Mouse (Mus musculus) lung, embryonic 16.5 days (tissue): Measurements from ENCODE around the gene Lst1. TPM values are rescaled to one million over a fixed set of nuclear protein-coding genes. Genes with fewer than 3 reads are reported as not detected.
"Not testable (repeated sequence)": the region's sequence is repeated elsewhere in the genome, so short reads cannot be mapped to it uniquely, and the experiment has no call there.

Experiments
- ATAC-seq: fragments of 200-750 bp; cut with Nextera tagmentation; 2 replicates; pipeline ENCODE4 v1.8.0; 2017; ENCODE audit warnings: low read depth, mild to moderate bottlenecking, moderate library complexity
- H3K27ac ChIP-seq: fragments of 300-500 bp; sonication (generic); 2 replicates; pipeline ENCODE4 v1.5.1; 2014; ENCODE audit warnings: mild to moderate bottlenecking, control low read depth, low read length
- H3K27me3 ChIP-seq: fragments of 300-500 bp; sonication (generic); 2 replicates; pipeline ENCODE4 v1.6.1; 2014; ENCODE audit warnings: low read depth, low read length, mixed read lengths; ENCODE audit not compliant: control insufficient read depth, insufficient read depth
- H3K36me3 ChIP-seq: fragments of 300-500 bp; sonication (generic); 2 replicates; pipeline ENCODE4 v1.6.1; 2014; ENCODE audit warnings: low read length; ENCODE audit not compliant: control insufficient read depth, insufficient read depth
- H3K4me1 ChIP-seq: fragments of 300-500 bp; sonication (generic); replicated peaks from 2 replicates; pipeline ENCODE4 v1.6.1; 2014; ENCODE audit warnings: low read length, mixed read lengths; ENCODE audit not compliant: control insufficient read depth, insufficient read depth
- H3K4me2 ChIP-seq: fragments of 300-500 bp; sonication (generic); 2 replicates; pipeline ENCODE4 v1.6.1; 2014; ENCODE audit warnings: low read depth, low read length, control low read depth
- H3K4me3 ChIP-seq: fragments of 300-500 bp; sonication (generic); 2 replicates; pipeline ENCODE4 v1.5.1; 2014; ENCODE audit warnings: mild to moderate bottlenecking, low read length, control low read depth
- H3K9ac ChIP-seq: fragments of 300-500 bp; sonication (generic); 2 replicates; pipeline ENCODE4 v1.6.1; 2014; ENCODE audit warnings: low read length, control low read depth
- H3K9me3 ChIP-seq: fragments of 300-500 bp; sonication (generic); 2 replicates; pipeline ENCODE4 v1.6.1; 2016; ENCODE audit warnings: low read length; ENCODE audit not compliant: control insufficient read depth
- WGBS: fragments of 180-500 bp; shearing (Covaris S2); extraction: QIAGEN DNeasy Blood & Tissue Kit; methylation state at CpG from one replicate; pipeline ENCODE4 v1.1.7; 2014; 5-methylcytosine and 5-hydroxymethylcytosine counted together
- polyA plus RNA-seq: library from polyadenylated mRNA; unstranded; fragments of >200 nt; fragmentation: Nextera tagmentation; extraction: Ambion mirVana; gene quantifications from 2 replicates; pipeline ENCODE4 v1.2.1, GENCODE M21; 2015

Lst1 gene
- 11.3 and 12.4 TPM in 2 replicates for polyA plus RNA-seq

GRCm38 (mm10) chr17:35187959-35188610 lies at the start of gene Lst1:
Gene Lst1, minus strand, starts transcription at chr17:35188439.
- no peak within 1 kb of the TSS for H3K27ac ChIP-seq

DNA sequence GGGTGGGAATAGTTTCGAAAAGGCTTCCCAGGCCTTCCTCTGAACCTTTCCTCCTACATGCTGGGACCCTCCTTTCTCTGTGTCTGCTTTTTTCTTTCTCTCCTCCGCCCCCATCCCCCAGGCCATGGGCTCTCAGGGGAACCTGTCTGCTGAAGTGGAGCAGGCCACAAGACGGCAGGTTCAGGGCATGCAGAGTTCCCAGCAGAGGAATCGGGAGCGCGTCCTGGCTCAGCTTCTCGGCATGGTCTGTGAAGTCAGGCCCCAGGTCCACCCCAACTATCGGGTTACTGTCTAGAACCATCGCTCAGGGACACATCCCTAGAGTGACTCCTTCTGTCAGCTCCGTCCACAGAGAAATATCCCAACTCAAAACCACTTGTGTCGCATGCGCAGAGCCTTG lies 49.3 kb upstream of the Lst1 start:
- Histone ChIP-seq H3K9ac (no peak overlapping the region), H3K9me3 (no peaks in the 10 kb centered on the region), H3K27me3 (no peaks in the 10 kb centered on the region), H3K4me1 (peaks cover 34% of the 10 kb centered on the region), H3K4me2 (no peak overlapping the region), H3K36me3 (peaks cover 2% of the 10 kb centered on the region; the same call in 1 of the 2 replicates), H3K4me3 (no peak overlapping the region), H3K27ac (no peak overlapping the region)
- ATAC-seq = no peak
- WGBS = 84% methylated on average over 12 of the region's 12 CpGs

More at GRCm38 (mm10) chr17:35187959-35188610, at the start of gene Lst1:
- no peak for ATAC-seq
- H3K9me3 ChIP-seq = no peaks in the 10 kb centered on the region
- no peak within 1 kb of the TSS for H3K4me3 ChIP-seq
- no peaks in the 10 kb centered on the region for H3K27me3 ChIP-seq
- no peaks in the 10 kb centered on the region for H3K36me3 ChIP-seq
- no peak within 1 kb of the TSS for H3K9ac ChIP-seq
- 71% methylated on average over 7 of the region's 7 CpGs for WGBS
- H3K4me1 ChIP-seq = peaks cover 7% of the 10 kb centered on the region; the same call in 1 of the 2 replicates
- H3K4me2 ChIP-seq = no peak within 1 kb of the TSS

DNA sequence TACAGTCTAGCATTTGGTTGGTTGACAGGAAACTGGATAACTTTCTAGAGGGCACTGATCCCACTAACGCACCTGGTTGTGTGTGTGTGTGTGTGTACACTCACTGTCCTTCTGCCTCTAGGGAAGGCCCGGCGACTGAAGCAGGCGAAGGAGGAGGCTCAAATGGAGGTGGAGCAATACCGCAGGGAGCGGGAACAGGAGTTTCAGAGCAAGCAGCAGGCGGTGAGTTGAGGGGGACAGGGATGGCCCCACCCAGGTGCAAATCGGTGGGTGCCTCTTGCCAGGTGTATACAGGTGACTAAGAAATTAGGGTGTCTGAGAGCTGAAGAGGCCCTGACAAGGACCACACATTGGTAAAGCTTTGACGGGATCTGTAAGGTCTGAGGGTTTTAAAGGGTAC lies 48.8 kb upstream of the Lst1 start:
- H3K36me3 ChIP-seq = peaks cover 2% of the 10 kb centered on the region; the same call in 1 of the 2 replicates
- H3K4me2 ChIP-seq = no peak overlapping the region
- H3K9ac ChIP-seq = no peak overlapping the region
- WGBS = 74% methylated on average over 9 of the region's 9 CpGs
- no peak overlapping the region for H3K27ac ChIP-seq
- ATAC-seq = no peak
- no peaks in the 10 kb centered on the region for H3K27me3 ChIP-seq
- H3K9me3 ChIP-seq = no peaks in the 10 kb centered on the region
- no peak overlapping the region for H3K4me3 ChIP-seq
- peaks cover 37% of the 10 kb centered on the region for H3K4me1 ChIP-seq

- Histone ChIP-seq H3K27ac (peak overlapping the region; percentile 99), H3K36me3 (peaks cover 2% of the 10 kb centered on the region; the same call in 1 of the 2 replicates), H3K4me3 (peak overlapping the region; percentile 62), H3K9me3 (no peaks in the 10 kb centered on the region), H3K9ac (peak overlapping the region; percentile 96), H3K4me2 (peak overlapping the region; percentile 66), H3K27me3 (no peaks in the 10 kb centered on the region), H3K4me1 (peaks cover 37% of the 10 kb centered on the region)
- peak; percentile 59 for ATAC-seq
- WGBS = under 1% methylated on average over 18 of the region's 18 CpGs
These were observed 48.1 kb upstream of the Lst1 start for GRCm38 (mm10) chr17:35236390-35236746.

DNA sequence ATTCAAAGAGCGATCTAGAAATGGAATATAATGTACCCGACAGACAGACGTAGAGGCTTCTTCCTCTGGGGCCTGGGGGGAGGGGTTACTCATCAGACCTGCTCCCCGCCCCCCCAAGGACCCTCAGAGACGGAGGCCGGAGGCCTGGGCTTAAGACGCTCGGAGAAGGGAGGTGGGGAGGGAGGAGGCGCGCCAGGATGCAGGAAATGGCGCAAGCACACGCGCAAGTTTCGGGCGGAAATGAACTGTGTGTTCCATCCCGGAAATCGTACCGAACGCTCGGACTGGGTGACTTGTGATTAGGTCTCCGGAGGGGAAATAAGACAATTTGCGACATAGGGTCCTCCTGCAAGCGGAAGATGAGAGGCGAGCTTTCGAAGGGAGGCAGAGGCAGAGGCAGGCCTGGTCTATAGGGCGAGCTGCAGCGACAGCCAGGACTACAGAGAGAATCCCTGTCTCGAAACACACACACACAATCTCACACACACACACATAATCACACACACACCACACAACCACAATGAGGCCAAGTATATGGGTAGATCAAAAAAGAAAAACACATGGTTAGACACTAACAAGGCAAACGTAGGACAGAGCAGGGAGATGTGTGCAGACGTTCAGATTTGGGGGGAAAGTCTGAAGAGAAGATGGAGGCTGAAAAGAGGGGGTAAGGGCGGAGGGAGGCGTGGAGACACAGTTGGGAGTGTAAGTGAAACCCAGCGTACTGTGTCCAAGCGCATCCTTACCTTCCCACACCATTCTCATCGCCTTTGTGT lies 47.6 kb upstream of the Lst1 start, which contains the start of gene Nfkbil1:
TSS of gene Nfkbil1 (minus strand) at position 179 of the 776 bp plus-strand sequence.
- no peaks in the 10 kb centered on the region for H3K27me3 ChIP-seq
- H3K4me2 ChIP-seq = peak within 1 kb of the TSS; percentile 66
- WGBS = under 1% methylated on average over 35 of the region's 35 CpGs
- peak within 1 kb of the TSS; percentile 96 for H3K9ac ChIP-seq
- H3K9me3 ChIP-seq = no peaks in the 10 kb centered on the region
- peaks cover 35% of the 10 kb centered on the region for H3K4me1 ChIP-seq
- H3K4me3 ChIP-seq = peak within 1 kb of the TSS; percentile 62
- H3K27ac ChIP-seq = peak within 1 kb of the TSS; percentile 99
- peak; percentile 90 for ATAC-seq
- peaks cover 6% of the 10 kb centered on the region; the same call in 1 of the 2 replicates for H3K36me3 ChIP-seq

- H3K27ac ChIP-seq = peak overlapping the region; percentile 99
- H3K36me3 ChIP-seq = peaks cover 10% of the 10 kb centered on the region; the same call in 1 of the 2 replicates
- H3K4me3 ChIP-seq = peak overlapping the region; percentile 62
- peak overlapping the region; percentile 66 for H3K4me2 ChIP-seq
- H3K4me1 ChIP-seq = peaks cover 28% of the 10 kb centered on the region
- under 1% methylated on average over 31 of the region's 31 CpGs for WGBS
- ATAC-seq = peak; percentile 30
- H3K9ac ChIP-seq = peak overlapping the region; percentile 96
- no peaks in the 10 kb centered on the region for H3K27me3 ChIP-seq
- no peaks in the 10 kb centered on the region for H3K9me3 ChIP-seq
These were observed 46.7 kb upstream of the Lst1 start for GRCm38 (mm10) chr17:35234903-35235302.

DNA sequence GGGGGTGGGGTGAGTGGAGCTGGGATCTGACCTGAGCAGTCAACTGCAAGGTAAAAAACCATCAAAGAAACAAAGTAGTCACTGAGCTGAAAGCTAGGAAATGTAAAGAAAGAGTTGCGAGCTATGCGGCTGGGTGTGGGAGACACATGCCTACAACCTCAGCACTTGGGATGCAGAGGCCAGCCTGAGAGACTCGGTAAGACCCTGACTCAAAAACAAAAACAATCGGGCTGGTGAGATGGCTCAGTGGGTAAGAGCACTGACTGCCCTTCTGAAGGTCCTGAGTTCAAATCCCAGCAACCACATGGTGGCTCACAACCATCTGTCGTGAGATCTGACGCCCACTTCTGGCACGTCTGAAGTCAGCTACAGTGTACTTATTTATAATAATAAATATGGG lies 45.9 kb upstream of the Lst1 start:
- not testable (repeated sequence) for ATAC-seq, H3K9me3 ChIP-seq, H3K27me3 ChIP-seq
- WGBS = 67% methylated on average over 7 of the region's 7 CpGs
- H3K4me1 ChIP-seq = peaks cover 28% of the 10 kb centered on the region
- H3K36me3 ChIP-seq = peaks cover 18% of the 10 kb centered on the region
- H3K9ac ChIP-seq = peak overlapping the region; percentile 96
- H3K4me2 ChIP-seq = peak overlapping the region; percentile 66
- peak overlapping the region; percentile 99 for H3K27ac ChIP-seq
- peak overlapping the region; percentile 62 for H3K4me3 ChIP-seq

DNA sequence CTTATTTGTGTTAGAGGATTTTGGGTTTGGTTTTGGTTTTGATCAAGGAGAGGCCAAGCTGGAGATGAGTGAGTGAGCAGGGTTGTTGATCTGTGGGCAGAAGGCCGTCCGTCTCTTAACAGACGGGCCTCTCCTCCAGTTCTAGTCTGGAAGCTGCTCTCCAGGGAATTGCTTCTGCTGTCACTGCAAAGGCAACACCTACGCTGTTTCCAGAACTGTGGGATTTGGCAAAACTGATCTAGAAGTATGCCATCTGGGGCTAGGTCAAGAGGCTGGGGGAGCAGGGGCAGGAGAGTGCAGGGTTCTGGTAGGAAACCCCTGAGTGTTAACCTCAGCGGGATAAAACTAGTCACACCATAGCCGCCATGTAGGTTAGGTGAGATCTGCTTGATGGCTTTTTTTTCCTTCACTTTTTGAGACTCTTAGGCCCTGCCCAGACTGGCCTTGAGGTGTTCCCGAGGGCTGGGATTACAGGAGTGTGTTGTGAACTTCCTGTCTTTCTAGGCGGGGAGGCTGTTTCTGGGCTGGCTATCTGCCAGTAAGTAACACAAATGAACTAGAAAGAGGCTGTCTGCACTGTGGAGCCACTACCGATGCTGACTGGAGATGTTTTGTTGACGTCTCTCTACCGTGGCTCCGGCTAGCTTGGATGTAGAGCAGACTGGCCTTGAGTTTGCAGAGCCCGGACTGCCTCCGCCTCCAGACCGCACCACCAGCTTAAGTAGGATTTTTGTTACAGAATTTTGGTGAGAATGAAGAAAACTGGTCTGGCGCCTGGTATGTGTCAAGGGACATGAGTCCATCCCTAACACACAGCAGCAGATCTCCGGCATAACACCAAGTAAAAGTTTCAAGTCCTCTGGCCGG lies 45.1 kb upstream of the Lst1 start, which contains the start of gene Atp6v1g2:
TSS of gene Atp6v1g2 (plus strand) at position 547 of the 867 bp plus-strand sequence.
- H3K4me1 ChIP-seq = peaks cover 28% of the 10 kb centered on the region
- H3K27ac ChIP-seq = peak within 1 kb of the TSS; percentile 99
- no peaks in the 10 kb centered on the region for H3K9me3 ChIP-seq
- WGBS = 37% methylated on average over 18 of the region's 18 CpGs
- peak within 1 kb of the TSS; percentile 66 for H3K4me2 ChIP-seq
- peak; percentile 32 for ATAC-seq
- no peaks in the 10 kb centered on the region for H3K27me3 ChIP-seq
- H3K36me3 ChIP-seq = peaks cover 25% of the 10 kb centered on the region
- peak within 1 kb of the TSS; percentile 96 for H3K9ac ChIP-seq
- H3K4me3 ChIP-seq = peak within 1 kb of the TSS; percentile 62
